Mouse (Mus musculus): ENCODE results near the gene Dusp3.

Gene Dusp3

GRCm38 (mm10) chr11:101937108-101937507, 49.7 kb downstream of the Dusp3 start:
- in situ Hi-C loops (cut with MboI, MseI) = no loop called here

- in situ Hi-C loops (cut with MboI, MseI) = no loop called here
Measured at GRCm38 (mm10) chr11:101936421-101936820, 50.4 kb downstream of the Dusp3 start.

- in situ Hi-C loops (cut with MboI, MseI) = no loop called here
Measured at GRCm38 (mm10) chr11:101935743-101936142, 51.1 kb downstream of the Dusp3 start.

GRCm38 (mm10) chr11:101931978-101932377, 54.8 kb downstream of the Dusp3 start:
- in situ Hi-C loops (cut with MboI, MseI) = no loop called here

GRCm38 (mm10) chr11:101928030-101928762, 58.6 kb downstream of the Dusp3 start:
- in situ Hi-C loops (cut with MboI, MseI) = no loop called here

GRCm38 (mm10) chr11:101926951-101927589, 59.7 kb downstream of the Dusp3 start:
- in situ Hi-C loops (cut with MboI, MseI) = no loop called here

GRCm38 (mm10) chr11:101925636-101926035, 61.2 kb downstream of the Dusp3 start:
- in situ Hi-C loops (cut with MboI, MseI) = no loop called here

GRCm38 (mm10) chr11:101924441-101924976, 62.3 kb downstream of the Dusp3 start:
- in situ Hi-C loops (cut with MboI, MseI) = loop anchor here (5.0 kb wide), 1 partner anchor 43 kb away; the partner anchor contains the start of gene Sost (in 2 of the 2)

GRCm38 (mm10) chr11:101923988-101924387, 62.8 kb downstream of the Dusp3 start:
- in situ Hi-C loops (cut with MboI, MseI) = loop anchor here (5.0 kb wide), 1 partner anchor 43 kb away; the partner anchor contains the start of gene Sost (in 2 of the 2)

- in situ Hi-C loops (cut with MboI, MseI) = loop anchor here (5.0 kb wide), 1 partner anchor 46 kb away; the partner anchor contains the start of gene Sost (in 2 of the 2)
Measured at GRCm38 (mm10) chr11:101921361-101921952, 65.4 kb downstream of the Dusp3 start.

Data from T-helper 17 cell (primary cell).